Comparison of ENCODE assay signal across 8 mouse cellular contexts in genomic region chr9:110684100-110684831, GRCm38 (mm10). TPM values are rescaled to one million over a fixed set of nuclear protein-coding genes. Genes with fewer than 3 reads are reported as not detected.
DNase-seq lines count a peak whose midpoint lies in the region; ATAC-seq lines count a peak whose summit lies in the region.

No protein-coding gene starts in this region.

- peaks cover 90% of the 10 kb centered on the region for H3K79me2 ChIP-seq in macrophage (ENCODE audit: inconsistent target)

- DNase-seq in 416B (ENCODE audit: low read depth) = peak; percentile 82
- peak; percentile 36 to 55 for DNase-seq in adrenal gland, adult 18-20 months (ENCODE audit: low spot score in 2 of 2)
- peak; percentile 27 for DNase-seq in fibroblast of lung, adult 2 months (ENCODE audit: low read depth)
- DNase-seq in layer of hippocampus, adult 9-10 months (ENCODE audit: low spot score) = peak; percentile 51
- no peak for DNase-seq in spleen, postnatal 14 days (ENCODE audit: low spot score in 2 of 2)

- H3K4me3 ChIP-seq in hindbrain, embryonic 12.5 days = no peak overlapping the region
- H3K4me3 ChIP-seq in macrophage (ENCODE audit: inconsistent target) = no peak overlapping the region
- H3K4me3 ChIP-seq in stomach, embryonic 16.5 days (replicated peaks; ENCODE audit: low read length) = no peak overlapping the region

- H3K27ac ChIP-seq in hindbrain, embryonic 12.5 days = peak overlapping the region; percentile 62
- H3K27ac ChIP-seq in macrophage = peak overlapping the region; percentile 64
- peak overlapping the region; percentile 98 for H3K27ac ChIP-seq in stomach, embryonic 16.5 days (ENCODE audit: low read length)

- H3K9me3 ChIP-seq in hindbrain, embryonic 12.5 days (replicated peaks) = no peaks in the 10 kb centered on the region
- H3K9me3 ChIP-seq in stomach, embryonic 16.5 days (replicated peaks; ENCODE audit: control insufficient read depth, low read length) = no peaks in the 10 kb centered on the region

- ATAC-seq in hindbrain, embryonic 12.5 days (ENCODE audit: low FRiP score) = no peak
- ATAC-seq in stomach, embryonic 16.5 days (ENCODE audit: insufficient read depth, low FRiP score) = peak; percentile 78

- H3K4me2 ChIP-seq in hindbrain, embryonic 12.5 days (replicated peaks) = no peak overlapping the region
- peak overlapping the region; percentile 31; the same call in 1 of the 2 replicates for H3K4me2 ChIP-seq in stomach, embryonic 16.5 days (ENCODE audit: low read depth, low read length)

- H3K27me3 ChIP-seq in hindbrain, embryonic 12.5 days = no peaks in the 10 kb centered on the region
- H3K27me3 ChIP-seq in stomach, embryonic 16.5 days (ENCODE audit: control insufficient read depth, insufficient read depth, low read length) = no peaks in the 10 kb centered on the region

- peaks cover 42% of the 10 kb centered on the region for H3K4me1 ChIP-seq in hindbrain, embryonic 12.5 days
- H3K4me1 ChIP-seq in stomach, embryonic 16.5 days (ENCODE audit: control insufficient read depth, insufficient read depth, low read length) = peaks cover 32% of the 10 kb centered on the region

- H3K9ac ChIP-seq in hindbrain, embryonic 12.5 days = peak overlapping the region; percentile 9; the same call in 1 of the 2 replicates
- H3K9ac ChIP-seq in stomach, embryonic 16.5 days (ENCODE audit: low read length) = peak overlapping the region; percentile 58

- no peaks in the 10 kb centered on the region for H3K36me3 ChIP-seq in hindbrain, embryonic 12.5 days
- no peaks in the 10 kb centered on the region for H3K36me3 ChIP-seq in macrophage (ENCODE audit: inconsistent target)
- no peaks in the 10 kb centered on the region for H3K36me3 ChIP-seq in stomach, embryonic 16.5 days (ENCODE audit: control insufficient read depth, insufficient read depth, low read length)

- 75% methylated on average over 6 of the region's 6 CpGs for WGBS in hindbrain, embryonic 12.5 days
- WGBS in macrophage (ENCODE audit: missing documents) = 66% methylated on average over 6 of the region's 6 CpGs
- WGBS in stomach, embryonic 16.5 days = 48% methylated on average over 6 of the region's 6 CpGs

RNA-seq across cellular contexts. Expression of gene Ccdc12, which starts 28.0 kb away (rescaled TPM):
- total RNA-seq in adrenal gland, adult 18-20 months (2021) = 10 to 100 TPM; 49.6 to 52.2 TPM
- polyA plus RNA-seq in hindbrain, embryonic 12.5 days (2016; fragmentation: Nextera tagmentation; extraction: Ambion mirVana) = 113 and 114 TPM in 2 replicates
- 100 to 1,000 TPM in 17 of 26 experiments, 10 to 100 TPM in 9; 46.5 to 229 (median 117) TPM for total RNA-seq in macrophage (2018; cell fraction: chromatin; rRNA removed)
- 100 to 1,000 TPM; 104 to 201 (median 145) TPM for total RNA-seq in macrophage (2018; cell fraction: cytosol; rRNA removed)
- total RNA-seq in macrophage (2018; cell fraction: nucleus; rRNA removed) = 100 to 1,000 TPM in 17 of 26 experiments, 10 to 100 TPM in 9; 43.2 to 258 (median 124) TPM
- 80.9 to 152 TPM (median 147 TPM) in 3 replicates for polyA plus RNA-seq in macrophage (2018)
- 148 and 153 TPM in 2 replicates for polyA plus RNA-seq in stomach, embryonic 16.5 days (2015; fragmentation: Nextera tagmentation; extraction: Ambion mirVana)

RNA-seq across cellular contexts. Expression of gene Nbeal2, which starts 30.3 kb away (rescaled TPM):
- total RNA-seq in adrenal gland, adult 18-20 months (2021) = 1 to 10 TPM; 8.5 to 9.8 TPM
- 1.8 and 2.1 TPM in 2 replicates for polyA plus RNA-seq in hindbrain, embryonic 12.5 days (2016; fragmentation: Nextera tagmentation; extraction: Ambion mirVana)
- total RNA-seq in macrophage (2018; cell fraction: chromatin; rRNA removed) = 100 to 1,000 TPM in 12 of 26 experiments, 10 to 100 TPM in 13, 1 to 10 TPM in 1; 6.2 to 170 (median 78.6) TPM
- 10 to 100 TPM in 22 of 26 experiments, 1 to 10 TPM in 4; 7.3 to 21.7 (median 15.4) TPM for total RNA-seq in macrophage (2018; cell fraction: cytosol; rRNA removed)
- 10 to 100 TPM in 23 of 26 experiments, 1 to 10 TPM in 3; 6.0 to 71.7 (median 37.9) TPM for total RNA-seq in macrophage (2018; cell fraction: nucleus; rRNA removed)
- 8.6 to 16.6 TPM (median 14.0 TPM) in 3 replicates for polyA plus RNA-seq in macrophage (2018)
- polyA plus RNA-seq in stomach, embryonic 16.5 days (2015; fragmentation: Nextera tagmentation; extraction: Ambion mirVana) = 10.9 and 12.1 TPM in 2 replicates

RNA-seq across cellular contexts. Expression of gene Myl3, which starts 57.4 kb away (rescaled TPM):
- 1 to 10 TPM in 1 of 2 experiments, under 1 TPM in 1; 0.93 to 4.1 TPM for total RNA-seq in adrenal gland, adult 18-20 months (2021)
- polyA plus RNA-seq in hindbrain, embryonic 12.5 days (2016; fragmentation: Nextera tagmentation; extraction: Ambion mirVana) = 2.0 TPM in 2 replicates
- not detected for total RNA-seq in macrophage (2018; cell fraction: chromatin; rRNA removed)
- not detected for total RNA-seq in macrophage (2018; cell fraction: cytosol; rRNA removed)
- not detected for total RNA-seq in macrophage (2018; cell fraction: nucleus; rRNA removed)
- not detected in 3 replicates for polyA plus RNA-seq in macrophage (2018)
- 0.59 and 12.9 TPM in 2 replicates for polyA plus RNA-seq in stomach, embryonic 16.5 days (2015; fragmentation: Nextera tagmentation; extraction: Ambion mirVana)

Comparison
In these comparisons a context has a peak if more than half of its experiments do, and no peak if none do; other contexts are left out.
1. DNase-seq: peak in 416B (single experiment), adrenal gland, adult 18-20 months (2 of 2), fibroblast of lung, adult 2 months (single experiment) and layer of hippocampus, adult 9-10 months (single experiment); none in spleen, postnatal 14 days (0 of 2).
2. Peak in every context shown above with its lines, with median percentiles within 50 percentile points of each other: H3K27ac ChIP-seq.